Mouse (Mus musculus) embryonic facial prominence, embryonic 14.5 days (tissue): ENCODE data around the gene 1700088E04Rik. TPM values are rescaled to one million over a fixed set of nuclear protein-coding genes. Genes with fewer than 3 reads are reported as not detected.

ENCODE experiments used
- ATAC-seq: fragments of 200-750 bp; cut with Nextera tagmentation; 2 replicates; pipeline ENCODE4 v1.8.0; 2017; ENCODE audit warnings: low read depth, moderate number of reproducible peaks, moderate TSS enrichment
- DNase-seq: peaks from one replicate; pipeline ENCODE4 v3.0.0-alpha.2; 2015; ENCODE audit warnings: low spot score
- H3K27ac ChIP-seq: fragments of 300-500 bp; sonication (generic); replicated peaks from 2 replicates; pipeline ENCODE4 v1.5.1; 2014; ENCODE audit warnings: low read depth, mild to moderate bottlenecking, low read length, moderate library complexity
- H3K27me3 ChIP-seq: fragments of 300-500 bp; sonication (generic); replicated peaks from 2 replicates; pipeline ENCODE4 v1.6.1; 2014; ENCODE audit warnings: low read length; ENCODE audit not compliant: control insufficient read depth, insufficient read depth
- H3K36me3 ChIP-seq: fragments of 300-500 bp; sonication (generic); 2 replicates; pipeline ENCODE4 v1.6.1; 2014; ENCODE audit warnings: low read length, mixed read lengths; ENCODE audit not compliant: control insufficient read depth, insufficient read depth
- H3K4me1 ChIP-seq: fragments of 300-500 bp; sonication (generic); 2 replicates; pipeline ENCODE4 v1.6.1; 2014; ENCODE audit warnings: antibody characterized with exemption, low read length; ENCODE audit not compliant: control insufficient read depth, insufficient read depth
- H3K4me2 ChIP-seq: fragments of 300-500 bp; sonication (generic); 2 replicates; pipeline ENCODE4 v1.6.1; 2014; ENCODE audit warnings: low read depth, mild to moderate bottlenecking, low read length, moderate library complexity, mixed read lengths
- H3K4me3 ChIP-seq: fragments of 300-500 bp; sonication (generic); 2 replicates; pipeline ENCODE4 v1.5.1; 2014; ENCODE audit warnings: low read depth, mild to moderate bottlenecking, low read length
- H3K9ac ChIP-seq: fragments of 300-500 bp; sonication (generic); 2 replicates; pipeline ENCODE4 v1.6.1; 2014; ENCODE audit warnings: low read depth, mild to moderate bottlenecking, low read length, moderate library complexity, mixed read lengths
- H3K9me3 ChIP-seq: fragments of 300-500 bp; sonication (generic); 2 replicates; pipeline ENCODE4 v1.6.1; 2016; ENCODE audit warnings: low read length; ENCODE audit not compliant: control insufficient read depth
- WGBS: fragments of 180-500 bp; shearing (Covaris S2); extraction: QIAGEN DNeasy Blood & Tissue Kit; methylation state at CpG from one replicate; pipeline ENCODE4 v1.1.7; 2014; 5-methylcytosine and 5-hydroxymethylcytosine counted together
- polyA plus RNA-seq: library from polyadenylated mRNA; unstranded; fragments of >200 nt; fragmentation: Nextera tagmentation; extraction: Ambion mirVana; gene quantifications from 2 replicates; pipeline ENCODE4 v1.2.1, GENCODE M21; 2014

The 1700088E04Rik gene
- polyA plus RNA-seq, 1 experiment from 2014 or later: 12.2 TPM

- Histone ChIP-seq H3K36me3 (peaks cover 10% of the 10 kb centered on the region), H3K27ac (no peak overlapping the region), H3K4me1 (peaks cover 8% of the 10 kb centered on the region; the same call in 1 of the 2 replicates), H3K9me3 (no peaks in the 10 kb centered on the region), H3K9ac (no peak overlapping the region), H3K4me3 (no peak overlapping the region), H3K4me2 (no peak overlapping the region), H3K27me3 (no peaks in the 10 kb centered on the region)
- WGBS: 65% methylated on average over 10 of the region's 10 CpGs
- DNase-seq (no peak), ATAC-seq (no peak)
These were observed 1.4 kb downstream of the 1700088E04Rik start for GRCm38 (mm10) chr15:79139640-79140039.

GRCm38 (mm10) chr15:79135783-79136575 lies 5.1 kb downstream of the 1700088E04Rik start:
- no peak overlapping the region for H3K27ac ChIP-seq
- no peaks in the 10 kb centered on the region for H3K27me3 ChIP-seq
- H3K9me3 ChIP-seq: no peaks in the 10 kb centered on the region
- 0 out of 2 replicates have a peak, but pooled peaks cover 3% of the 10 kb centered on the region for H3K4me1 ChIP-seq
- peaks cover 37% of the 10 kb centered on the region for H3K36me3 ChIP-seq
- DNase-seq: peak; percentile 42
- no peak overlapping the region for H3K4me3 ChIP-seq
- 0 out of 2 replicates have a peak, but pooled peaks have one; percentile 38 for ATAC-seq
- H3K4me2 ChIP-seq: no peak overlapping the region
- 56% methylated on average over 11 of the region's 11 CpGs for whole genome bisulfite sequencing
- H3K9ac ChIP-seq: no peak overlapping the region

- ATAC-seq (peak; percentile 17; the same call in 1 of the 2 replicates), DNase-seq (no peak)
- no peak overlapping the region for H3K9ac ChIP-seq
- H3K4me3 ChIP-seq: no peak overlapping the region
- H3K4me2 ChIP-seq: no peak overlapping the region
- H3K9me3 ChIP-seq: no peaks in the 10 kb centered on the region
- H3K27me3 ChIP-seq: no peaks in the 10 kb centered on the region
- H3K27ac ChIP-seq: no peak overlapping the region
- H3K36me3 ChIP-seq: peaks cover 44% of the 10 kb centered on the region
- 68% methylated on average over 9 of the region's 9 CpGs for WGBS
- H3K4me1 ChIP-seq: 0 out of 2 replicates have a peak, but pooled peaks cover under 1% of the 10 kb centered on the region
These were observed 5.7 kb downstream of the 1700088E04Rik start for GRCm38 (mm10) chr15:79135332-79135731.

GRCm38 (mm10) chr15:79134496-79135270 lies 6.4 kb downstream of the 1700088E04Rik start:
- Histone ChIP-seq H3K27me3 (no peaks in the 10 kb centered on the region), H3K27ac (no peak overlapping the region), H3K4me3 (no peak overlapping the region), H3K9me3 (no peaks in the 10 kb centered on the region), H3K36me3 (peaks cover 50% of the 10 kb centered on the region), H3K4me2 (no peak overlapping the region), H3K4me1 (no peaks in the 10 kb centered on the region), H3K9ac (no peak overlapping the region)
- WGBS: 90% methylated on average over 9 of the region's 9 CpGs
- DNase-seq (no peak), ATAC-seq (no peak)

GRCm38 (mm10) chr15:79133191-79133661 lies 7.8 kb downstream of the 1700088E04Rik start:
- Histone ChIP-seq H3K4me3 (no peak overlapping the region), H3K4me1 (no peaks in the 10 kb centered on the region), H3K9me3 (no peaks in the 10 kb centered on the region), H3K27me3 (no peaks in the 10 kb centered on the region), H3K36me3 (peaks cover 61% of the 10 kb centered on the region), H3K4me2 (no peak overlapping the region), H3K9ac (no peak overlapping the region), H3K27ac (no peak overlapping the region)
- 82% methylated on average over 6 of the region's 6 CpGs for WGBS
- ATAC-seq: no peak
- DNase-seq: no peak

- Histone ChIP-seq H3K4me2 (no peak overlapping the region), H3K4me1 (no peaks in the 10 kb centered on the region), H3K27ac (no peak overlapping the region), H3K4me3 (no peak overlapping the region), H3K9ac (no peak overlapping the region), H3K27me3 (no peaks in the 10 kb centered on the region), H3K9me3 (no peaks in the 10 kb centered on the region), H3K36me3 (peaks cover 79% of the 10 kb centered on the region)
- ATAC-seq (no peak), DNase-seq (no peak)
- 73% methylated on average over 7 of the region's 7 CpGs for WGBS
These were observed 9.6 kb downstream of the 1700088E04Rik start for GRCm38 (mm10) chr15:79131442-79131841.

GRCm38 (mm10) chr15:79130782-79131181 lies 10.3 kb downstream of the 1700088E04Rik start:
- 74% methylated on average over 10 of the region's 10 CpGs for WGBS
- Histone ChIP-seq H3K36me3 (peaks cover 85% of the 10 kb centered on the region), H3K27ac (no peak overlapping the region)

GRCm38 (mm10) chr15:79129311-79129710 lies 11.7 kb downstream of the 1700088E04Rik start:
- no peak overlapping the region for H3K27ac ChIP-seq
- H3K36me3 ChIP-seq: peaks cover 95% of the 10 kb centered on the region
- no peaks in the 10 kb centered on the region for H3K27me3 ChIP-seq
- 72% methylated on average over 7 of the region's 7 CpGs for WGBS
- no peaks in the 10 kb centered on the region for H3K9me3 ChIP-seq
- ATAC-seq (no peak), DNase-seq (no peak)
- H3K4me2 ChIP-seq: no peak overlapping the region
- H3K4me3 ChIP-seq: no peak overlapping the region
- no peak overlapping the region for H3K9ac ChIP-seq
- H3K4me1 ChIP-seq: no peaks in the 10 kb centered on the region

More at GRCm38 (mm10) chr15:79130782-79131181, 10.3 kb downstream of the 1700088E04Rik start:
- Histone ChIP-seq H3K4me2 (no peak overlapping the region), H3K9ac (no peak overlapping the region), H3K27me3 (no peaks in the 10 kb centered on the region), H3K4me3 (no peak overlapping the region), H3K4me1 (no peaks in the 10 kb centered on the region), H3K9me3 (no peaks in the 10 kb centered on the region)
- DNase-seq: no peak
- ATAC-seq: no peak
